Mouse (Mus musculus): Measurements from ENCODE around the gene Ythdf1. TPM values are rescaled to one million over a fixed set of nuclear protein-coding genes. Genes with fewer than 3 reads are reported as not detected.
A peak's percentile ranks its signal among the peaks of the same experiment; 100 is the strongest.

Ythdf1 gene
- polyA plus RNA-seq, 1 experiment from 2014 or later = 75.7 TPM

DNA sequence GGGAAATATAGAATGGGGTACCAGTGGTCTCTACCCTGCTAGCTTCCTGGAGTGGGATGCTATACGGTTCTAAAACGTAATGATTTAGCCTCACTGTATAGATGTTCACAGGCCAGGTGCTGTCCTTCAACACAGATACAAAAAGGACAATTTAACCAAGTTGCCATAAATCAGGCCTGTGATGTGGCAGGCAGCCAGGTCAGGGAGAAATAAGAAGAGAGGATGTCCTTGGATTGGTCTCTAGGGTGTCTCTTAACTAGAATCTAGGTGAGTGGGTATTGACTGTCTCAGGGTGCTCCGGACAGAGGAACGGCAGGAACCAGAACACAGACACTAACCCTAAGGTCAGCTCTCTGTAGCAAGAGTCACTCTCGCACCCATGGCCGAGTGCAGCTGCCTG lies 2.0 kb upstream of the Ythdf1 start:
- DNase-seq (ENCODE audit: low spot score) = no peak
- ATAC-seq (ENCODE audit: insufficient read depth, low FRiP score, low TSS enrichment) = no peak
- Histone ChIP-seq H3K4me2 (ENCODE audit: low read depth) (no peak overlapping the region), H3K36me3 (ENCODE audit: control insufficient read depth, insufficient read depth, low read length) (no peaks in the 10 kb centered on the region; the same call in 1 of the 2 replicates), H3K9ac (ENCODE audit: low read length) (no peak overlapping the region), H3K9me3 (ENCODE audit: control insufficient read depth, low read length) (no peaks in the 10 kb centered on the region), H3K4me3 (ENCODE audit: low read depth, low read length) (no peak overlapping the region), H3K27ac (ENCODE audit: low read depth, low read length) (no peak overlapping the region), H3K27me3 (ENCODE audit: control insufficient read depth, insufficient read depth, low read length) (no peaks in the 10 kb centered on the region), H3K4me1 (ENCODE audit: control insufficient read depth, insufficient read depth, low read length) (peaks cover 6% of the 10 kb centered on the region)
- 94% methylated on average over 6 of the region's 6 CpGs for WGBS

DNA sequence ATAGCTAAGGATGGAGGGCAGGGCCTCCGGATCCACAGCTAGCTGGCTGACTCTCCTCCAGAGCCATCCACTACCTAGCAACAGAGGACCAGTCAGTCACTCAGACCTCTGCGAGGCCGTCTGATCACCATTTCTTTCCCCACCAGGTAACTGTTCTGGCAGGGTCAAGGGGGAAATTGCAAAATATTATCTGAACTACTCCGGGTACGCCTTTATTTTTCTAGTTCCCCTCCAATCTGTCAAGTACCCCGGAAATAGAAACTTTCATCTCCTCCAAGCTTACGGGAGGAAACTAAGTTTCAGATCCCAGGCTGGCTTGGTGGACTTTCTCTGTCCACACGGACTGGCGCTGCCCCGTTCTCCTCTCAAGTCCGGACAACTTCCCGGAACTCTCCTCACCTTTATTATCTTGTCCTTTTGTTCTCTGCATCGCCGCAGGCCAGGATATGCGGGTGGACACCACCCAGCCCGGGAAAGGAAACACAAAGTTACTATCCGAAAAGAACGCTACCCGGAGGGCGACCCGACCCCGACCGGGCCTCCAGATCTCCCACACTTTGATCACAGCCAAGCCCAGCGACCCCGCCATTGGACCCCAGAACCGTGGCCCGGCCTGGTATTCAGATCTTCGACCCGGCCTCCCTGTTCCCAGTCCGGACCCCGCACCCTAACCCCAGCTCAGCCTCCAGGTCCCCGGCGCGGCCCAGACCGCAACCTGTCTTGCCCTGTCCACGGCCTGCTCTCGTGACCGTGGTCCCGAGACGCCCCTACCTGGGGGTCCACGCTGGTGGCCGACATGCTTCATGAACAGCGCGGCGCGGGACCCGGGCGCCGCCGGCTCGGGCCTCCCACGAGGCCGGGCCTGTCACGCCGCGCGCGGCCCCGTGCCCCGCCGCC lies 588 bp downstream of the Ythdf1 start:
- Histone ChIP-seq H3K36me3 (ENCODE audit: control insufficient read depth, insufficient read depth, low read length) (peaks cover 3% of the 10 kb centered on the region; the same call in 1 of the 2 replicates), H3K9me3 (ENCODE audit: control insufficient read depth, low read length) (no peaks in the 10 kb centered on the region), H3K9ac (ENCODE audit: low read length) (peak overlapping the region; percentile 99), H3K4me1 (ENCODE audit: control insufficient read depth, insufficient read depth, low read length) (peaks cover 6% of the 10 kb centered on the region), H3K27me3 (ENCODE audit: control insufficient read depth, insufficient read depth, low read length) (no peaks in the 10 kb centered on the region), H3K4me2 (ENCODE audit: low read depth) (peak overlapping the region; percentile 85), H3K4me3 (ENCODE audit: low read depth, low read length) (peak overlapping the region; percentile 100), H3K27ac (ENCODE audit: low read depth, low read length) (peak overlapping the region; percentile 36)
- WGBS = 1% methylated on average over 61 of the region's 61 CpGs
- ATAC-seq (ENCODE audit: insufficient read depth, low FRiP score, low TSS enrichment) (peak; percentile 58), DNase-seq (ENCODE audit: low spot score) (no peak)

DNA sequence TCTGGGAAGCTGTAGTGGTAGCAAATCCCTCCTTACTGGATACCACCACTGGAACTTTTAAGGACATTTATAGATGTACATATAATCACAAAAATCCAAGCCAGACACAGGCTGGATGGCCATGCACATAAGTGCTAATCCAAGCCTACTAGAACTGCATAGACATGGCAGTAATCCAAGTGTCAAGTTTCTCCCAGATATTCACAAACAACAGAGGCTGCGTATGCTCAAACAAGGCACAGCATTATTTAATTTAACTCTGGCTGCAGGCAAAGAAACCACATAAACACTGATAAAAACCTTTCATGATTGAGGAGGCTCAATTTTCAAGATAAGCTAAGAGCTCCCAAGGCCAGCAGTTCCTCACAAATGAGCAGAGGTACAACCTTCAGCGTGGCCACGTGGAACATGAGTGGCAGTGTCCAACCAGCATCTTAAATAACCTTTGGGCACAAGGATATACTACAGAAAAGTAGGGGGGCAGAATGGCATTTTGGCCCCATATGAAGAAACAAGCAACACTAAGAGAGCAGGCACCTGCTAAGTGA lies 4.8 kb downstream of the Ythdf1 start:
- Histone ChIP-seq H3K4me2 (ENCODE audit: low read depth) (no peak overlapping the region), H3K9me3 (ENCODE audit: control insufficient read depth, low read length) (no peaks in the 10 kb centered on the region), H3K9ac (ENCODE audit: low read length) (no peak overlapping the region), H3K27ac (ENCODE audit: low read depth, low read length) (no peak overlapping the region), H3K4me3 (ENCODE audit: low read depth, low read length) (no peak overlapping the region), H3K36me3 (ENCODE audit: control insufficient read depth, insufficient read depth, low read length) (peaks cover 16% of the 10 kb centered on the region), H3K27me3 (ENCODE audit: control insufficient read depth, insufficient read depth, low read length) (no peaks in the 10 kb centered on the region), H3K4me1 (ENCODE audit: control insufficient read depth, insufficient read depth, low read length) (peaks cover 6% of the 10 kb centered on the region)
- DNase-seq (ENCODE audit: low spot score) (no peak), ATAC-seq (ENCODE audit: insufficient read depth, low FRiP score, low TSS enrichment) (no peak)
- 98% methylated on average over 3 of the region's 3 CpGs for WGBS

DNA sequence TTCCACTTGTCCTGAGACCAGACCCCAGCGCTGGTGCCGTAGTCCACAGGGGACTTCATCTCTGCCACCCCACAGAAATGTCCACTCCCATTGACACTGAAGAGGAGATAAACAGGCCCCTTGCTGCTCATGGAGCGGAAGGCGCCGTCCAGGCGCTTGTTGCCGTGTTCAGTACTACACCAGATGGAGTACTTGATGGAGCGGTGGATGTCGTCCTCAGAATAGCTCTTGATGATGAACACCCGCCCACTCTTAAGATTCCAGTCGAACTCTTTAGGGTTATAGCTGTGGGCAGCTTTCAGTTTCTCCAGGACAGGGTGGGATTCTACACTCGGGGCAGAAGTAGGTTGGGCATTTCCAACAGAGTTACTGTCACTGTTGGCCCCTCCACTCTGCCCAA lies 9.8 kb downstream of the Ythdf1 start:
- H3K27me3 ChIP-seq (ENCODE audit: control insufficient read depth, insufficient read depth, low read length) = no peaks in the 10 kb centered on the region
- no peak overlapping the region for H3K4me2 ChIP-seq (ENCODE audit: low read depth)
- H3K4me3 ChIP-seq (ENCODE audit: low read depth, low read length) = no peak overlapping the region
- H3K4me1 ChIP-seq (ENCODE audit: control insufficient read depth, insufficient read depth, low read length) = no peaks in the 10 kb centered on the region
- peak; percentile 5 for DNase-seq (ENCODE audit: low spot score)
- H3K9ac ChIP-seq (ENCODE audit: low read length) = no peak overlapping the region
- ATAC-seq (ENCODE audit: insufficient read depth, low FRiP score, low TSS enrichment) = no peak
- no peaks in the 10 kb centered on the region for H3K9me3 ChIP-seq (ENCODE audit: control insufficient read depth, low read length)
- peaks cover 25% of the 10 kb centered on the region for H3K36me3 ChIP-seq (ENCODE audit: control insufficient read depth, insufficient read depth, low read length)
- WGBS = 93% methylated on average over 12 of the region's 12 CpGs
- H3K27ac ChIP-seq (ENCODE audit: low read depth, low read length) = no peak overlapping the region

DNA sequence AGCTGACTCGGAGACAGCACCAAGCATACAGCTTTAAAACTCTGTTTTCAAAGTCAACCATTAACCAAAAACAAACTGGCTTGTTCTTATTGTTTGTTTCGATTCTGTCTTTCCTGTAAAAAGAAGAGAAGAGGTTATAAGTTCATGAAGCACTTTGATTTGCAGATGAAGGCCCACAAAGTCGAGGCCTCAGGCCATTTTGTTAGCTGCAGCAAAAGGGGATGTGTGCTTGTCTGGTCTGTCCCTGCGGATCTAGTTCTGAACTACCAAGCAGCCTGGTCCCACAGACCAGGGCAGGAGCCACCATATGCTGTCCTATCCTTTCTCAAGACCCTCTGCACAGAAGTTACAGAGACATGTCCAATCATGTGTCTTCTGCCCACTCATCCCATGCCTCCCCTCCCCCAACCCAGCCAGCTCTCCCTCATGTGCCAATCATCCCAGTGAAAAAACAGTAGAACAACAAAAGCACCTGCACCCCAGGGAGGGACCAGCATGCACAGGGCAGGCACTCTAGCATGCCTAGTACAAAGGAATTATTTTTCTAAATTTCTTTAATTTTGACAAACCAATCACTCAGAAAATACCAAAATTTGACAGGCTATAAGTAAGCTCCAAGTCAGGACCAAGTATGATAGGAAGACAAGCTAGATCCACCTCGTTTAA lies 15.1 kb downstream of the Ythdf1 start:
- no peak overlapping the region for H3K4me3 ChIP-seq (ENCODE audit: low read depth, low read length)
- 67% methylated on average over 5 of the region's 5 CpGs for WGBS
- H3K9me3 ChIP-seq (ENCODE audit: control insufficient read depth, low read length) = no peaks in the 10 kb centered on the region
- H3K4me1 ChIP-seq (ENCODE audit: control insufficient read depth, insufficient read depth, low read length) = no peaks in the 10 kb centered on the region
- H3K27me3 ChIP-seq (ENCODE audit: control insufficient read depth, insufficient read depth, low read length) = no peaks in the 10 kb centered on the region
- DNase-seq (ENCODE audit: low spot score) (no peak), ATAC-seq (ENCODE audit: insufficient read depth, low FRiP score, low TSS enrichment) (no peak)
- H3K27ac ChIP-seq (ENCODE audit: low read depth, low read length) = no peak overlapping the region
- H3K4me2 ChIP-seq (ENCODE audit: low read depth) = no peak overlapping the region
- H3K9ac ChIP-seq (ENCODE audit: low read length) = no peak overlapping the region
- H3K36me3 ChIP-seq (ENCODE audit: control insufficient read depth, insufficient read depth, low read length) = peaks cover 7% of the 10 kb centered on the region

DNA sequence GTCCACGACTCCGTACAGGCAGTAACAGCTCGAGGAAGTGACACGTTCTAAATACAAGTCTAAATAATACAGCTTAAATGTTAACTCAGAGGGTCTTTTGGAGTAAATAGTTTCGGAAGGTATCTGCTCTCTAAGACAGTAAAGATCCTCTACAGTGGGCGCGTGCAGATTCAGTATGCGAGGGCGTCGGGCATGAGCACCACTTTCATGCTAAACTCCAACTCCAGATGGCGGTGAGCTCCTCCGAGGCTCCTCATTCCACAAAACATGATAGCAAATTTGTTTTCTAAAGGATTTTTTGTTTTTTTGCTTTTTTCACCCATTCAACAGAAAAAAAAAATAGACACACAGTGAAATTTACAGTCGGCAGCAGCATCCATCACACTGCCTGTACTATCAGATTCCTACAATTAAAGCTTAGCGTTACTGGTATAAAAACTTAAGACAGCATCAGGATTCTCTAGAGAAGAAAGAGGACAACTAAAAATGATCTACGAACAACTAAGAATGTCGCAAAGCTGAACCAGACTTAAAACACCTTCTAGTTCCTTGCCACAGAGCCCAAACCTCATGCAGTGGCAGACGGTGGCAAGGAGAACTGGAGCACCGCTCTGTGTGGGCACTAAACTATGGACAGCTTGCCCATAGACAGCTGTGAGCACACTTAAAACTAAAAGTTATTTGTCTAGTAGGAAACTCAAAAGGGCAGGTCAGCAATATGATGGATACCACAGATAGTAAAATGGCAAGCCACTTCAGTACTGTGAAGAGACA lies 16.1 kb downstream of the Ythdf1 start:
- 93% methylated on average over 18 of the region's 18 CpGs for WGBS
- H3K27ac ChIP-seq (ENCODE audit: low read depth, low read length) = no peak overlapping the region
- no peaks in the 10 kb centered on the region for H3K27me3 ChIP-seq (ENCODE audit: control insufficient read depth, insufficient read depth, low read length)
- ATAC-seq (ENCODE audit: insufficient read depth, low FRiP score, low TSS enrichment) (no peak), DNase-seq (ENCODE audit: low spot score) (no peak)
- H3K9me3 ChIP-seq (ENCODE audit: control insufficient read depth, low read length) = no peaks in the 10 kb centered on the region
- no peaks in the 10 kb centered on the region for H3K4me1 ChIP-seq (ENCODE audit: control insufficient read depth, insufficient read depth, low read length)
- no peak overlapping the region for H3K9ac ChIP-seq (ENCODE audit: low read length)
- H3K36me3 ChIP-seq (ENCODE audit: control insufficient read depth, insufficient read depth, low read length) = peaks cover 2% of the 10 kb centered on the region; the same call in 1 of the 2 replicates
- no peak overlapping the region for H3K4me2 ChIP-seq (ENCODE audit: low read depth)
- H3K4me3 ChIP-seq (ENCODE audit: low read depth, low read length) = no peak overlapping the region

DNA sequence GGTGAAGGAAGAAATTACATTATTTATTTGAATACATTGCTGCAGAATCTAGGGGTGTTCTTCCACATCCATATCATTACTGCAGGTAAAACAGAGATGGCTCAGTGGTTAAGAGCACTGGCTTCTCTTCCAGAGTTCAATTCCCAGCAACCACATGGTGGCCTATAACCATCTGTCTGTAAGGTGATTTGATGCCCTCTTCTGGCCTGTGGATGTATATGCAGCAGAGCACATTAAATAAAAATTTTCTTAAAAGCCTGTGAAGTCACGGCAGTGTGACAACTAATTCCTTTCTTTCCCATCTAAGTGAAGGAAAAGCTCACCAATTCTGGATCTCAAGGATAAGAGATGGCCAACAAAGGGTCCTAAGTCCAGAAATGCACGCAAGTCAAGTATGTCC lies 18.7 kb downstream of the Ythdf1 start:
- no peaks in the 10 kb centered on the region for H3K9me3 ChIP-seq (ENCODE audit: control insufficient read depth, low read length)
- WGBS = 52% methylated on average over 2 of the region's 2 CpGs
- ATAC-seq (ENCODE audit: insufficient read depth, low FRiP score, low TSS enrichment) = no peak

DNA sequence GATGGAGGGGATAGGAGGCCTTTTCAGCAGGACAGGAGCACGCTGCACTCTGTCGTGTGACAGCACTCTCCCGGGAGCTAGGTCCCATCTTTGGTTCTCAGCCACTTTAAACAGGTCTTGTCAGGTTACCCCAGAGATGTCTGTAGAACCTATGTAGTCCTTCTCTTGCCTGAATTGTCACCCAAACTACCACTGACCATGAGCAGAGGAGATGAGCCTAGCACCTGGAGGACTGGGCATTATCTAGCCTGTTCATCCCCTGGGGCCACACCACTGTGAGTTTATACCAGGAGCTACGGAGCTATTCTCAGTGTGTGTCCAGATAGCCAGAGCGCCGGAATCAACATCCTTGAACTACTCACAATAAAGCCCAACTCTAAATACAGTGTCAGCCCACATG lies 22.9 kb downstream of the Ythdf1 start:
- H3K27ac ChIP-seq (ENCODE audit: low read depth, low read length) = 0 out of 2 replicates have a peak overlapping the region, but pooled peaks have one; percentile 20
- H3K36me3 ChIP-seq (ENCODE audit: control insufficient read depth, insufficient read depth, low read length) = no peaks in the 10 kb centered on the region
- H3K4me2 ChIP-seq (ENCODE audit: low read depth) = no peak overlapping the region
- H3K4me1 ChIP-seq (ENCODE audit: control insufficient read depth, insufficient read depth, low read length) = peaks cover 18% of the 10 kb centered on the region
- no peak overlapping the region for H3K4me3 ChIP-seq (ENCODE audit: low read depth, low read length)
- DNase-seq (ENCODE audit: low spot score) (no peak), ATAC-seq (ENCODE audit: insufficient read depth, low FRiP score, low TSS enrichment) (no peak)
- WGBS = 81% methylated on average over 6 of the region's 6 CpGs
- H3K27me3 ChIP-seq (ENCODE audit: control insufficient read depth, insufficient read depth, low read length) = peaks cover 15% of the 10 kb centered on the region; the same call in 1 of the 2 replicates
- no peak overlapping the region for H3K9ac ChIP-seq (ENCODE audit: low read length)
- H3K9me3 ChIP-seq (ENCODE audit: control insufficient read depth, low read length) = no peaks in the 10 kb centered on the region

More for the DNA sequence above, 18.7 kb downstream of the Ythdf1 start:
- no peaks in the 10 kb centered on the region for H3K4me1 ChIP-seq (ENCODE audit: control insufficient read depth, insufficient read depth, low read length)
- DNase-seq (ENCODE audit: low spot score) = peak; percentile 60
- H3K27ac ChIP-seq (ENCODE audit: low read depth, low read length) = no peak overlapping the region
- H3K4me2 ChIP-seq (ENCODE audit: low read depth) = no peak overlapping the region
- no peak overlapping the region for H3K4me3 ChIP-seq (ENCODE audit: low read depth, low read length)
- peaks cover under 1% of the 10 kb centered on the region; the same call in 1 of the 2 replicates for H3K36me3 ChIP-seq (ENCODE audit: control insufficient read depth, insufficient read depth, low read length)
- H3K27me3 ChIP-seq (ENCODE audit: control insufficient read depth, insufficient read depth, low read length) = no peaks in the 10 kb centered on the region
- H3K9ac ChIP-seq (ENCODE audit: low read length) = no peak overlapping the region

Data from neural tube, embryonic 11.5 days (tissue).